Mouse (Mus musculus) megakaryocyte, embryonic 14.5 days (primary cell): ENCODE data around the gene Clmp.

Source experiments
- FLI1 ChIP-seq: IDR thresholded peaks from 2 replicates; pipeline ENCODE4 v1.6.1; 2012; ENCODE audit warnings: low read length, inconsistent platforms, mixed read lengths
- GATA1 ChIP-seq: IDR thresholded peaks from 3 replicates; pipeline ENCODE4 v1.6.1; 2012; ENCODE audit warnings: mixed read lengths, low read length, inconsistent platforms, borderline replicate concordance

DNA sequence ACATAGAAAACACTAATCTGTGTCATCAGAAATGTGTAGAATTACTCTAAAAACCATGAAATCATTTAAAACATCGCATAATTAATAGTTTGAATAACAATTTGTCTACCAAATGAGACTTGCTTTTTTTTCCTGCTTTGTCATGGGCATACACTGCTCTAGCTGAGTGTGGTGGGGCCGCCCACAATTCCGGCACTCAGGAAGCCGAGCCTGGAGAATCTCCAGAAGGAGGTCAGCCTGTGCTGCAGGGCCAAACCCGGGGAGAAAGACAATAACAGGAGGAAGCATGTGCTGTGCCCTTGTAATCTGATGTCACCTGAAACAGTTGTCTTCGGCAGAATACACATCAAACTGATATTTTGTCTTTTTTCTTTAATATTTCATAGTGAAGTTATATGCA, 139.8 kb downstream of the Clmp start:
- TF ChIP-seq GATA1: no peak
- no peak for TF ChIP-seq FLI1
